ENCODE assay signal across 11 mouse cellular contexts in the genomic region with DNA sequence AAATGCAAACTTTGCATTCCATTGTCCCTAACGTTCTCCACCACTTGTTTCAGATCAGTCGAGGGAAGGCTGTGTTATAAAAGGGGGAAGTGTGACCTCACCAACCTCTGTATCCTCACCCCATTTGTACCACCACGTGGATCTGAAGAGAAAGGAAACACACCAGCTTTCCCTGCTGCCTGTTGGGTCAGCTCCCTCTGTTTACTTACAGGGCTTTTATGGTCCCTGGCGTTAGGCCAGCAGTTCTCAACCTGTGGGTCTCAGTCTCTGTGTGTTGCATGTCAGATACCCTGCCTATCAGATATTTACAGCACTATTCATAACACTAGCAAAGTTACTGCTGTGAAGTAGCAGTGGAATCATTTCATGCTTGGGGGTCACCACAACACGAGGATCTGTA. TPM values are rescaled to one million over a fixed set of nuclear protein-coding genes. Genes with fewer than 3 reads are reported as not detected.
A peak's percentile ranks its signal among the peaks of the same experiment; 100 is the strongest.
DNase-seq lines count a peak whose midpoint lies in the region; ATAC-seq and TF ChIP-seq lines count a peak whose summit lies in the region.
"Had no signal": no experiment of that assay in that cellular context is flagged by ENCODE, and none has a peak within 500 bp of the region (broad histone marks: within the 10 kb centered on the region; RNA-seq: fewer than 3 reads in every experiment).

No protein-coding gene starts in this region.

- H3K36me3 ChIP-seq in kidney, adult 2 months (ENCODE audit: control insufficient read depth, insufficient read depth, low read length) = no peaks in the 10 kb centered on the region
- H3K36me3 ChIP-seq in intestine, embryonic 15.5 days = no peaks in the 10 kb centered on the region
- H3K36me3 ChIP-seq in midbrain, embryonic 13.5 days = no peaks in the 10 kb centered on the region
- H3K36me3 ChIP-seq: midbrain, embryonic 15.5 days; neural tube, embryonic 13.5 days had no signal

- H3K27ac ChIP-seq in kidney, adult 2 months (ENCODE audit: insufficient read depth, low read depth, low read length) = no peak overlapping the region
- no peak overlapping the region for H3K27ac ChIP-seq in intestine, embryonic 15.5 days
- H3K27ac ChIP-seq in midbrain, embryonic 13.5 days = no peak overlapping the region
- H3K27ac ChIP-seq: midbrain, embryonic 15.5 days; neural tube, embryonic 13.5 days had no signal

- WGBS in kidney, adult 2 months = 16% methylated on average over 5 of the region's 5 CpGs
- 7% methylated on average over 5 of the region's 5 CpGs for WGBS in intestine, embryonic 15.5 days
- WGBS in midbrain, embryonic 13.5 days = 43% methylated on average over 5 of the region's 5 CpGs

- no peaks in the 10 kb centered on the region for H3K4me1 ChIP-seq in kidney, adult 2 months (ENCODE audit: control insufficient read depth, insufficient read depth, low read length)
- H3K4me1 ChIP-seq in intestine, embryonic 15.5 days (replicated peaks) = peaks cover 7% of the 10 kb centered on the region; the same call in 1 of the 2 replicates
- H3K4me1 ChIP-seq in midbrain, embryonic 13.5 days (replicated peaks) = no peaks in the 10 kb centered on the region
- H3K4me1 ChIP-seq: midbrain, embryonic 15.5 days had no signal

- no peak for TF ChIP-seq CTCF in kidney, adult 2 months (conservative IDR thresholded peaks at IDR 0.05; ENCODE audit: insufficient read depth, insufficient read length, low read depth, low read length)
- TF ChIP-seq CTCF in brain, embryonic 14.5 days (IDR thresholded peaks at IDR 0.05; ENCODE audit: borderline replicate concordance, extremely low read depth, insufficient read depth, insufficient read length) = no peak

- peak; percentile 24 to 30 for DNase-seq in kidney, postnatal 4 days
- no peak for DNase-seq in kidney, adult 2 months
- peak; percentile 23 for DNase-seq in brain, embryonic 14.5 days (ENCODE audit: low read depth)
- DNase-seq in cerebellum, adult 9-11 months = no peak
- DNase-seq: layer of hippocampus, postnatal 36 days had no signal

- no peaks in the 10 kb centered on the region for H3K27me3 ChIP-seq in kidney, adult 2 months (replicated peaks; ENCODE audit: control insufficient read depth, insufficient read depth, low read length)
- no peaks in the 10 kb centered on the region for H3K27me3 ChIP-seq in intestine, embryonic 15.5 days (replicated peaks)
- no peaks in the 10 kb centered on the region for H3K27me3 ChIP-seq in midbrain, embryonic 13.5 days
- H3K27me3 ChIP-seq: midbrain, embryonic 15.5 days; neural tube, embryonic 13.5 days had no signal

- no peak overlapping the region for H3K9ac ChIP-seq in intestine, embryonic 15.5 days
- no peak overlapping the region for H3K9ac ChIP-seq in midbrain, embryonic 13.5 days (replicated peaks)
- H3K9ac ChIP-seq: midbrain, embryonic 15.5 days; neural tube, embryonic 13.5 days had no signal

- no peak overlapping the region for H3K4me2 ChIP-seq in intestine, embryonic 15.5 days (replicated peaks)
- H3K4me2 ChIP-seq in midbrain, embryonic 13.5 days (replicated peaks) = no peak overlapping the region
- H3K4me2 ChIP-seq: midbrain, embryonic 15.5 days; neural tube, embryonic 13.5 days had no signal

- H3K9me3 ChIP-seq in intestine, embryonic 15.5 days = no peaks in the 10 kb centered on the region
- 0 out of 2 replicates have a peak, but pooled peaks cover 4% of the 10 kb centered on the region for H3K9me3 ChIP-seq in midbrain, embryonic 13.5 days

- no peak for TF ChIP-seq POLR2A in kidney, adult 2 months (IDR thresholded peaks at IDR 0.05; ENCODE audit: low read depth, low read length)
- no peak for TF ChIP-seq POLR2A in brain, embryonic 14.5 days (IDR thresholded peaks at IDR 0.05; ENCODE audit: borderline replicate concordance, extremely low read depth, insufficient read depth, insufficient read length, poor library complexity, severe bottlenecking)

- ATAC-seq in intestine, embryonic 15.5 days = peak; percentile 87
- ATAC-seq in neutrophil, adult 5-6 weeks (ENCODE audit: extremely low read depth, insufficient number of reproducible peaks, low FRiP score, poor library complexity, severe bottlenecking) = 0 out of 2 replicates have a peak, but pooled peaks have one; percentile 23
- no peak for ATAC-seq in midbrain, embryonic 13.5 days
- ATAC-seq: hindbrain, embryonic 16.5 days; midbrain, embryonic 15.5 days had no signal

- H3K4me3 ChIP-seq in kidney, adult 2 months (ENCODE audit: insufficient read depth, low read depth, low read length) = no peak overlapping the region
- H3K4me3 ChIP-seq in intestine, embryonic 15.5 days (replicated peaks) = no peak overlapping the region
- H3K4me3 ChIP-seq in midbrain, embryonic 13.5 days (replicated peaks) = no peak overlapping the region
- H3K4me3 ChIP-seq: midbrain, embryonic 15.5 days; neural tube, embryonic 13.5 days had no signal

RNA-seq across cellular contexts. Expression of gene Kif2a, which starts 22.3 kb away (rescaled TPM):
- polyA plus RNA-seq in kidney, adult 2 months (2012; rRNA removed) = 1.5 and 2.5 TPM in 2 replicates
- polyA plus RNA-seq in brain, embryonic 14.5 days (2012; rRNA removed) = 27.4 and 52.5 TPM in 2 replicates
- 20.1 and 24.7 TPM in 2 replicates for polyA plus RNA-seq in intestine, embryonic 15.5 days (2015; fragmentation: Nextera tagmentation; extraction: Ambion mirVana)
- total RNA-seq in neutrophil, adult 5-6 weeks (2017) = 24.7 and 36.9 TPM in 2 replicates
- polyA plus RNA-seq in midbrain, embryonic 13.5 days (2015; fragmentation: Nextera tagmentation; extraction: Ambion mirVana) = 35.1 and 36.2 TPM in 2 replicates

Comparison
In these comparisons a context has a peak if more than half of its experiments do, and no peak if none do; other contexts are left out.
1. DNase-seq: peak in kidney, postnatal 4 days (2 of 2) and brain, embryonic 14.5 days (single experiment); none in kidney, adult 2 months (single experiment) and cerebellum, adult 9-11 months (single experiment).